In genomic region chr7:81954208-81954846, GRCm38 (mm10) we compare ENCODE assay signal across 9 mouse cellular contexts. TPM values are rescaled to one million over a fixed set of nuclear protein-coding genes. Genes with fewer than 3 reads are reported as not detected.
DNase-seq lines count a peak whose midpoint lies in the region; ATAC-seq and TF ChIP-seq lines count a peak whose summit lies in the region.
"Had no signal": no experiment of that assay in that cellular context is flagged by ENCODE, and none has a peak within 500 bp of the region (broad histone marks: within the 10 kb centered on the region; RNA-seq: fewer than 3 reads in every experiment).

No protein-coding gene starts in this region.

- H3K4me2 ChIP-seq in intestine, postnatal 0 days (replicated peaks; ENCODE audit: low read depth): no peak overlapping the region
- no peak overlapping the region for H3K4me2 ChIP-seq in intestine, embryonic 15.5 days (replicated peaks)
- no peak overlapping the region for H3K4me2 ChIP-seq in forebrain, postnatal 0 days (ENCODE audit: low read depth)
- H3K4me2 ChIP-seq in midbrain, embryonic 16.5 days (ENCODE audit: low read length): no peak overlapping the region
- H3K4me2 ChIP-seq: liver, embryonic 13.5 days had no signal

- no peak overlapping the region for H3K4me3 ChIP-seq in intestine, postnatal 0 days (ENCODE audit: low read depth, low read length)
- no peak overlapping the region for H3K4me3 ChIP-seq in intestine, embryonic 15.5 days (replicated peaks)
- no peak overlapping the region for H3K4me3 ChIP-seq in forebrain, postnatal 0 days (ENCODE audit: low read depth, low read length)
- no peak overlapping the region for H3K4me3 ChIP-seq in midbrain, embryonic 16.5 days (ENCODE audit: low read depth, low read length)
- H3K4me3 ChIP-seq: liver, embryonic 13.5 days had no signal

- H3K36me3 ChIP-seq in intestine, postnatal 0 days (ENCODE audit: control insufficient read depth, insufficient read depth): no peaks in the 10 kb centered on the region
- H3K36me3 ChIP-seq in intestine, embryonic 15.5 days: no peaks in the 10 kb centered on the region
- no peaks in the 10 kb centered on the region for H3K36me3 ChIP-seq in forebrain, postnatal 0 days (ENCODE audit: insufficient read depth)
- H3K36me3 ChIP-seq in midbrain, embryonic 16.5 days (ENCODE audit: control insufficient read depth, insufficient read depth, low read length): no peaks in the 10 kb centered on the region
- H3K36me3 ChIP-seq: liver, embryonic 13.5 days had no signal

- ATAC-seq in intestine, postnatal 0 days: no peak
- no peak for ATAC-seq in intestine, embryonic 15.5 days
- peak; percentile 84 for ATAC-seq in forebrain, postnatal 0 days
- ATAC-seq in midbrain, embryonic 16.5 days: 0 out of 2 replicates have a peak, but pooled peaks have one; percentile 39
- ATAC-seq in megakaryocyte-erythroid progenitor cell, adult 5-6 weeks (replicated peaks; ENCODE audit: low FRiP score, low TSS enrichment, poor library complexity, severe bottlenecking): no peak

- no peaks in the 10 kb centered on the region for H3K27me3 ChIP-seq in intestine, postnatal 0 days (replicated peaks; ENCODE audit: control insufficient read depth, insufficient read depth, low read length)
- no peaks in the 10 kb centered on the region for H3K27me3 ChIP-seq in intestine, embryonic 15.5 days (replicated peaks)
- no peaks in the 10 kb centered on the region for H3K27me3 ChIP-seq in forebrain, postnatal 0 days (ENCODE audit: insufficient read depth, low read length)
- no peaks in the 10 kb centered on the region for H3K27me3 ChIP-seq in midbrain, embryonic 16.5 days (ENCODE audit: control insufficient read depth, insufficient read depth, low read depth, low read length)

- peak; percentile 78 for TF ChIP-seq CTCF in intestine, postnatal 0 days (IDR thresholded peaks at IDR 0.05; ENCODE audit: low read depth)
- TF ChIP-seq CTCF in forebrain, postnatal 0 days (IDR thresholded peaks at IDR 0.05; ENCODE audit: low read depth): peak; percentile 73

- no peak overlapping the region for H3K9ac ChIP-seq in intestine, postnatal 0 days (ENCODE audit: low read depth, low read length)
- H3K9ac ChIP-seq in intestine, embryonic 15.5 days: no peak overlapping the region
- no peak overlapping the region for H3K9ac ChIP-seq in forebrain, postnatal 0 days
- H3K9ac ChIP-seq in midbrain, embryonic 16.5 days (ENCODE audit: low read depth, low read length): no peak overlapping the region
- H3K9ac ChIP-seq: liver, embryonic 13.5 days had no signal

- no peaks in the 10 kb centered on the region for H3K9me3 ChIP-seq in intestine, postnatal 0 days (ENCODE audit: control insufficient read depth)
- no peaks in the 10 kb centered on the region for H3K9me3 ChIP-seq in intestine, embryonic 15.5 days
- no peaks in the 10 kb centered on the region for H3K9me3 ChIP-seq in forebrain, postnatal 0 days (ENCODE audit: low read length)
- H3K9me3 ChIP-seq in midbrain, embryonic 16.5 days (replicated peaks; ENCODE audit: control insufficient read depth, low read length, poor library complexity, severe bottlenecking): no peaks in the 10 kb centered on the region
- H3K9me3 ChIP-seq: liver, embryonic 13.5 days had no signal

- no peaks in the 10 kb centered on the region for H3K4me1 ChIP-seq in intestine, postnatal 0 days (replicated peaks; ENCODE audit: control insufficient read depth, insufficient read depth, low read length)
- H3K4me1 ChIP-seq in intestine, embryonic 15.5 days (replicated peaks): no peaks in the 10 kb centered on the region
- H3K4me1 ChIP-seq in forebrain, postnatal 0 days (ENCODE audit: insufficient read depth): no peaks in the 10 kb centered on the region
- no peaks in the 10 kb centered on the region for H3K4me1 ChIP-seq in midbrain, embryonic 16.5 days (ENCODE audit: control insufficient read depth, insufficient read depth, low read length)
- H3K4me1 ChIP-seq: liver, embryonic 13.5 days had no signal

- peak; percentile 16 for DNase-seq in adrenal gland, postnatal 10 days
- no peak for DNase-seq in adrenal gland, postnatal 4 days (ENCODE audit: low spot score in 2 of 2)
- DNase-seq in CD4-positive helper T cell, adult 2 months (ENCODE audit: low read depth, low spot score): peak; percentile 41
- DNase-seq in forebrain, postnatal 0 days: peak; percentile 43
- DNase-seq: liver, embryonic 13.5 days had no signal

- no peak overlapping the region for H3K27ac ChIP-seq in intestine, postnatal 0 days (ENCODE audit: low read depth, low read length)
- no peak overlapping the region for H3K27ac ChIP-seq in intestine, embryonic 15.5 days
- no peak overlapping the region for H3K27ac ChIP-seq in forebrain, postnatal 0 days (ENCODE audit: low read depth, low read length)
- no peak overlapping the region for H3K27ac ChIP-seq in midbrain, embryonic 16.5 days (ENCODE audit: low read length)
- H3K27ac ChIP-seq: liver, embryonic 13.5 days had no signal

RNA-seq across cellular contexts. Expression of gene Hdgfl3, which starts 20.1 kb away (rescaled TPM):
- 10 to 100 TPM; 12.2 to 15.8 TPM for total RNA-seq in adrenal gland, postnatal 10 days (2021)
- 10 to 100 TPM; 24.4 to 26.9 TPM for total RNA-seq in adrenal gland, postnatal 4 days (2021)
- 7.1 and 8.3 TPM in 2 replicates for polyA plus RNA-seq in intestine, postnatal 0 days (2015; fragmentation: Nextera tagmentation; extraction: Ambion mirVana)
- polyA plus RNA-seq in intestine, embryonic 15.5 days (2015; fragmentation: Nextera tagmentation; extraction: Ambion mirVana): 10.1 and 10.9 TPM in 2 replicates
- 158 and 191 TPM in 2 replicates for total RNA-seq in forebrain, postnatal 0 days (2014; rRNA removed)
- polyA plus RNA-seq in forebrain, postnatal 0 days (2015; fragmentation: Nextera tagmentation; extraction: Ambion mirVana): 50.2 and 62.5 TPM in 2 replicates
- polyA plus RNA-seq in midbrain, embryonic 16.5 days (2015; fragmentation: Nextera tagmentation; extraction: Ambion mirVana): 63.5 and 66.9 TPM in 2 replicates
- total RNA-seq in megakaryocyte-erythroid progenitor cell, adult 5-6 weeks (2014; fragmentation: Nextera tagmentation): 0.32 and 0.76 TPM in 2 replicates
- total RNA-seq in megakaryocyte-erythroid progenitor cell, adult 5-6 weeks (2017): 0.56 and 3.6 TPM in 2 replicates

RNA-seq across cellular contexts. Expression of gene Bnc1, which starts 37.8 kb away (rescaled TPM):
- total RNA-seq in adrenal gland, postnatal 10 days (2021): 1 to 10 TPM; 1.2 to 1.5 TPM
- total RNA-seq in adrenal gland, postnatal 4 days (2021): 1 to 10 TPM; 1.7 to 2.3 TPM
- 0.76 and 0.93 TPM in 2 replicates for polyA plus RNA-seq in intestine, postnatal 0 days (2015; fragmentation: Nextera tagmentation; extraction: Ambion mirVana)
- 2.8 and 3.7 TPM in 2 replicates for polyA plus RNA-seq in intestine, embryonic 15.5 days (2015; fragmentation: Nextera tagmentation; extraction: Ambion mirVana)
- not detected in 2 replicates for total RNA-seq in forebrain, postnatal 0 days (2014; rRNA removed)
- polyA plus RNA-seq in forebrain, postnatal 0 days (2015; fragmentation: Nextera tagmentation; extraction: Ambion mirVana): not detected in 2 replicates
- polyA plus RNA-seq in midbrain, embryonic 16.5 days (2015; fragmentation: Nextera tagmentation; extraction: Ambion mirVana): 0.04 and 0.10 TPM in 2 replicates
- not detected in 2 replicates for total RNA-seq in megakaryocyte-erythroid progenitor cell, adult 5-6 weeks (2014; fragmentation: Nextera tagmentation)
- not detected in 2 replicates for total RNA-seq in megakaryocyte-erythroid progenitor cell, adult 5-6 weeks (2017)

Comparison
In these comparisons a context has a peak if more than half of its experiments do, and no peak if none do; other contexts are left out.
1. DNase-seq: peak in adrenal gland, postnatal 10 days (single experiment), CD4-positive helper T cell, adult 2 months (single experiment) and forebrain, postnatal 0 days (single experiment); none in adrenal gland, postnatal 4 days (0 of 2).
2. ATAC-seq: peak in forebrain, postnatal 0 days (single experiment) and midbrain, embryonic 16.5 days (single experiment); none in intestine, postnatal 0 days (single experiment), intestine, embryonic 15.5 days (single experiment) and megakaryocyte-erythroid progenitor cell, adult 5-6 weeks (single experiment).